Mouse (Mus musculus) hindbrain, embryonic 11.5 days (tissue): ENCODE results near the gene Ccdc186. TPM values are rescaled to one million over a fixed set of nuclear protein-coding genes. Genes with fewer than 3 reads are reported as not detected.
A peak's percentile ranks its signal among the peaks of the same experiment; 100 is the strongest.

Source experiments
- ATAC-seq: fragments of 200-750 bp; cut with Nextera tagmentation; 2 replicates; pipeline ENCODE4 v1.8.0; 2017; ENCODE audit warnings: mild to moderate bottlenecking, moderate TSS enrichment, moderate library complexity; ENCODE audit not compliant: low FRiP score
- DNase-seq: peaks from one replicate; pipeline ENCODE4 v3.0.0-alpha.2; 2015; ENCODE audit warnings: low spot score
- H3K27ac ChIP-seq: fragments of 300-500 bp; sonication (generic); 2 replicates; pipeline ENCODE4 v1.5.1; 2014; ENCODE audit warnings: mild to moderate bottlenecking, low read depth, low read length
- H3K27me3 ChIP-seq: fragments of 300-500 bp; sonication (generic); 2 replicates; pipeline ENCODE4 v1.6.1; 2014; ENCODE audit warnings: mild to moderate bottlenecking, low read length, moderate library complexity, mixed read lengths; ENCODE audit not compliant: control insufficient read depth, insufficient read depth
- H3K36me3 ChIP-seq: fragments of 300-500 bp; sonication (generic); 2 replicates; pipeline ENCODE4 v1.6.1; 2014; ENCODE audit warnings: mild to moderate bottlenecking, low read length, moderate library complexity, mixed read lengths; ENCODE audit not compliant: control insufficient read depth, insufficient read depth
- H3K4me1 ChIP-seq: fragments of 300-500 bp; sonication (generic); replicated peaks from 2 replicates; pipeline ENCODE4 v1.6.1; 2014; ENCODE audit warnings: low read length, mixed read lengths; ENCODE audit not compliant: control insufficient read depth, insufficient read depth
- H3K4me2 ChIP-seq: fragments of 300-500 bp; sonication (generic); replicated peaks from 2 replicates; pipeline ENCODE4 v1.6.1; 2014; ENCODE audit warnings: mild to moderate bottlenecking, low read depth, low read length
- H3K4me3 ChIP-seq: fragments of 300-500 bp; sonication (generic); 2 replicates; pipeline ENCODE4 v1.5.1; 2014; ENCODE audit warnings: low read depth, low read length
- H3K9ac ChIP-seq: fragments of 300-500 bp; sonication (generic); 2 replicates; pipeline ENCODE4 v1.6.1; 2014; ENCODE audit warnings: low read depth, low read length
- H3K9me3 ChIP-seq: fragments of 300-500 bp; sonication (generic); 2 replicates; pipeline ENCODE4 v1.6.1; 2016; ENCODE audit warnings: low read length; ENCODE audit not compliant: control insufficient read depth
- WGBS: fragments of 180-500 bp; shearing (Covaris S2); extraction: QIAGEN DNeasy Blood & Tissue Kit; methylation state at CpG from one replicate; pipeline ENCODE4 v1.1.7; 2014; 5-methylcytosine and 5-hydroxymethylcytosine counted together
- polyA plus RNA-seq: library from polyadenylated mRNA; unstranded; fragments of >200 nt; fragmentation: Nextera tagmentation; extraction: Ambion mirVana; gene quantifications from 2 replicates; pipeline ENCODE4 v1.2.1, GENCODE M21; 2014

Gene Ccdc186
- polyA plus RNA-seq, 1 experiment from 2014 or later: 25.7 TPM

DNA sequence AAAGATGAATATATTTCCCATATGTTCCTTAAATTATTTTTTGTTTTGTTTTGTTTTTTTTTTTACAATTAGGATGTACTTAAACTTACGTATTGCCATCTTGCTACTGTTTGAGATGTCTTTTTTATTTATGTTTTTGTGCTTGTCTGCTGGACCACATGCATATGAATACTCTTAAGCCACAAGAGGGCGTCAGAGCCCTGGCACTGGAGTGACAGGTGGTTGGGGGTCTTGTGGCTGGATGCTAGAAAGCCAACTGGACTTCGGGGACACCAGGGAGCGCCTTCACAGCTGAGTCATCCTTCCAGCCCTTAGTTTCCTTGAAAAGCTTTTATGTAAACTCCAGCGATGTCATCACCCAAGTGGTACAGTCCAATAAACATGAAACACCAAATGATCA, 13.2 kb downstream of the Ccdc186 start:
- WGBS: 63% methylated on average over 5 of the region's 5 CpGs
- DNase-seq: peak; percentile 50
- no peak overlapping the region for H3K4me3 ChIP-seq
- no peak overlapping the region for H3K9ac ChIP-seq
- no peak for ATAC-seq
- no peaks in the 10 kb centered on the region for H3K4me1 ChIP-seq
- H3K27ac ChIP-seq: no peak overlapping the region
- H3K36me3 ChIP-seq: 0 out of 2 replicates have a peak, but pooled peaks cover 5% of the 10 kb centered on the region
- no peaks in the 10 kb centered on the region for H3K27me3 ChIP-seq
- no peaks in the 10 kb centered on the region for H3K9me3 ChIP-seq
- H3K4me2 ChIP-seq: no peak overlapping the region

DNA sequence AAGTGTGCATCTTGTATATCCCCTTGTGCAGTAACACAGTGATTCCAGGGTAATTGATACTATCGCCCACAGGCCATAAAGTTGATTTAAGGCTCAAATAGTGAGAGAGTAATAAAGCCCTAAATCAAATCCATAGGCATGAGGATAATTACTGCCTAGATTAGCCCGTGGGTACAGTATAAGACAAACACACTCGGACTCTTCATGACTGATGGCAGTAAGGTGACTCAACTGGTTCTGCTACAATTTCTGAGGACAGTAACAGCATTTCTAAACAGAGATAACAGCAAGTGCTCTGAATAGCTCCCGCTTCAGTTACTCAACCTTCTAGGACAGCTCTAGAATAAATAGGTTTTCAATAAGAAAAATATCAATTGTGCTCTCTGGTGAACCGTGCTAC, 14.9 kb downstream of the Ccdc186 start:
- no peak overlapping the region for H3K27ac ChIP-seq
- no peak for DNase-seq
- 92% methylated on average over 5 of the region's 5 CpGs for WGBS
- no peaks in the 10 kb centered on the region for H3K9me3 ChIP-seq
- no peak overlapping the region for H3K4me3 ChIP-seq
- no peaks in the 10 kb centered on the region for H3K4me1 ChIP-seq
- 0 out of 2 replicates have a peak, but pooled peaks cover 5% of the 10 kb centered on the region for H3K36me3 ChIP-seq
- no peaks in the 10 kb centered on the region for H3K27me3 ChIP-seq
- H3K9ac ChIP-seq: no peak overlapping the region
- H3K4me2 ChIP-seq: no peak overlapping the region
- ATAC-seq: no peak

GRCm38 (mm10) chr19:56805366-56805765, 16.6 kb downstream of the Ccdc186 start:
- Histone ChIP-seq H3K27me3 (no peaks in the 10 kb centered on the region), H3K9ac (no peak overlapping the region), H3K36me3 (0 out of 2 replicates have a peak, but pooled peaks cover 5% of the 10 kb centered on the region), H3K4me2 (no peak overlapping the region), H3K4me1 (no peaks in the 10 kb centered on the region), H3K27ac (no peak overlapping the region), H3K9me3 (no peaks in the 10 kb centered on the region), H3K4me3 (no peak overlapping the region)
- DNase-seq (no peak), ATAC-seq (no peak)
- WGBS: 90% methylated on average over 2 of the region's 2 CpGs

DNA sequence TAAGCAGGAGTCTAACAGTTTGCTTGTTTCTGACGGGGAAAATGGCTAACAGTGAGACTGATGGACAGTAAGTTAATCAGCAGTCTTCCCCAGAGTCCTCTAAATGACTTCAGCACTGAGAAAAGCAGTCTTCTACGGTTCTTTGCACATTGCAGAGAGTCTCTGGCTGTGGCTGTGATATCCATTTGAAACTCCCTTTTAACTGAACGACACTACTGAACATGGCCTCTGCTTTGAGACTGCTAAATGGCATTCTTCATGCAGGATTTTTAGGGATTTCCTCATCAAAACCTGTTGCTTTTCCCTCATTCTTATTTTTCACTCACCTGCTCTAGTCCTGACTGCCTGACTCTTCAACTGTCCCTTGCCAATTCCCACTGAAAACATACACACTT, 19.6 kb downstream of the Ccdc186 start:
- Histone ChIP-seq H3K27me3 (no peaks in the 10 kb centered on the region), H3K27ac (no peak overlapping the region), H3K4me2 (no peak overlapping the region), H3K4me1 (no peaks in the 10 kb centered on the region), H3K4me3 (no peak overlapping the region), H3K36me3 (0 out of 2 replicates have a peak, but pooled peaks cover 2% of the 10 kb centered on the region), H3K9ac (no peak overlapping the region), H3K9me3 (no peaks in the 10 kb centered on the region)
- 88% methylated on average over 3 of the region's 3 CpGs for WGBS
- no peak for ATAC-seq
- DNase-seq: no peak

DNA sequence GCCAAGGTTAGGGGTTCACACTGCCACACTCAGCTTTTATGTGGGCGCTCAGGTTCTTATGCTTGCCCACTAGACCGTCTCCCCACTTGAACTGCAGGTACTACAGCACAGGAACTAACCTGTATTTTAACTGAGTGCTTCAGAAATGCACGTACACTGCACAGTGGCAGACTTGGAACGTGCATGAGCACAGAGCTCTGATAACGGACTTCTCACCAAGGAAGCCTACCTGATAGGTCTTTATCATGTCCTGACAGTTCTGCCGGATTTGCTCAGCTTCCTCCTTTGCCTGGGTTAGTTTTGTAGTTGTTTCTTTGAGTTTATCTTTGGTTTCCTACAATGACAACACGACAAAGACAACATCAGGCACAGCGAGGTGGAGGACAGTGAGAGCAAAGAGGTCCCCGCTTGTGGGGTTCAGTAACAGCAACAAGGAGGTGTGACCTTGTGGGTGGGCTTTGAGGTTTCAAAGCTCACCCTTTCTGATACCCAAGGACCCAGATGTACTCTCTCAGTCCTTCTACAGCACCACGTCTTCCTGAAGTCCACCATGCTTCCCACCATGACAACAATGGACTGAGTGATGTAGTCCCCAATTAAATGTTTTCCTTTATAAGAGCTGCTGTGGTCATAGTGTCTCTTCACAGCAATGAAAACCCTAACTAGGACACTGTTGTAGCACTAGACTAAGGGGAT, 20.2 kb downstream of the Ccdc186 start:
- no peaks in the 10 kb centered on the region for H3K9me3 ChIP-seq
- no peaks in the 10 kb centered on the region for H3K4me1 ChIP-seq
- H3K4me2 ChIP-seq: no peak overlapping the region
- DNase-seq (no peak), ATAC-seq (no peak)
- H3K9ac ChIP-seq: no peak overlapping the region
- 0 out of 2 replicates have a peak, but pooled peaks cover 3% of the 10 kb centered on the region for H3K36me3 ChIP-seq
- 92% methylated on average over 10 of the region's 10 CpGs for WGBS
- no peak overlapping the region for H3K27ac ChIP-seq
- H3K27me3 ChIP-seq: no peaks in the 10 kb centered on the region
- no peak overlapping the region for H3K4me3 ChIP-seq

- H3K4me2 ChIP-seq: no peak overlapping the region
- H3K9ac ChIP-seq: no peak overlapping the region
- H3K27me3 ChIP-seq: no peaks in the 10 kb centered on the region
- ATAC-seq (no peak), DNase-seq (no peak)
- 0 out of 2 replicates have a peak, but pooled peaks cover 3% of the 10 kb centered on the region for H3K36me3 ChIP-seq
- no peaks in the 10 kb centered on the region for H3K4me1 ChIP-seq
- no peak overlapping the region for H3K27ac ChIP-seq
- WGBS: 88% methylated on average over 7 of the region's 7 CpGs
- H3K9me3 ChIP-seq: no peaks in the 10 kb centered on the region
- no peak overlapping the region for H3K4me3 ChIP-seq
Observed at GRCm38 (mm10) chr19:56800930-56801655, 20.9 kb downstream of the Ccdc186 start.

DNA sequence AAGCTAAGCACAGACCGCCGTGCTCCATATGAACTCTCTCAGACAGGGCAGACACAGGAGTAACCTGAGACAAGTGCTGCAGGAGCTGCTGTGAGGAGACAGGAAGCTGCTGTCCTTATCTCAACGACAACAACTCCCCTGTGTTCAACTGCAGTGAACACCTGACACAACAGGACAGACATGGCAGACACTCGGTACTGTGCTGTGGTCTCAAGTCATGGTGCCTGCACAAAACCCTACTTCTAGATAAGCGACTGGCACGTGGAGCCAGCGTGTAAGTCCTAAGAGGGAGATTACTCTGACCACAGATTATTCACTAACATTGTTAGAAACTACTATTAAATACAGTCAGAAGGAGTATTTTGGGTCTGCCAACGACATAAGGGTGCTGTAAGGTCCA, 21.8 kb downstream of the Ccdc186 start:
- 85% methylated on average over 8 of the region's 8 CpGs for WGBS
- Histone ChIP-seq H3K9me3 (no peaks in the 10 kb centered on the region), H3K27me3 (no peaks in the 10 kb centered on the region), H3K9ac (no peak overlapping the region), H3K27ac (no peak overlapping the region), H3K36me3 (0 out of 2 replicates have a peak, but pooled peaks cover 4% of the 10 kb centered on the region), H3K4me2 (no peak overlapping the region), H3K4me1 (no peaks in the 10 kb centered on the region), H3K4me3 (no peak overlapping the region)
- DNase-seq (no peak), ATAC-seq (no peak)

GRCm38 (mm10) chr19:56797376-56797775, 24.6 kb downstream of the Ccdc186 start:
- DNase-seq (no peak), ATAC-seq (no peak)
- H3K27me3 ChIP-seq: no peaks in the 10 kb centered on the region
- no peaks in the 10 kb centered on the region for H3K4me1 ChIP-seq
- peaks cover 9% of the 10 kb centered on the region; the same call in 1 of the 2 replicates for H3K36me3 ChIP-seq
- 95% methylated on average over 11 of the region's 11 CpGs for WGBS
- H3K9me3 ChIP-seq: no peaks in the 10 kb centered on the region
- H3K4me3 ChIP-seq: no peak overlapping the region
- H3K4me2 ChIP-seq: no peak overlapping the region
- H3K27ac ChIP-seq: no peak overlapping the region
- no peak overlapping the region for H3K9ac ChIP-seq

DNA sequence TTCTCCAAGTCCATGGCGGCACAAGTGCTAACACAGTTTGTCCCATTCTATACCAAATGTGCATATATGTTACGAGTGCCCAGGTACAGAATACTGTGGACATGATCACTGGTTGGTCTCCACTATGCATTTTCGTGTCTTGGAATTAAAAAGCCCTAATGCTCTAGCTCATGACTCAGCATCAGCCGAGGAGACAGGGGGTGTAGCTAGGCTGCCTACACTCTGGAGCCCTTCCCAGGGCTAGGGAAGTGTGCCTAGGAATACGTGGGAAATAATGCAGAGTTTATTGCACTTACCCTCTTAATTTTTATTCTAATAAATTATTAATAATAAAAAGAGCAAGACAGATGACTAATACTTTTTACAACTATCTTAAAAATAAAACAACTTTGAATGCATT, 33.0 kb downstream of the Ccdc186 start:
- H3K27ac ChIP-seq: no peak overlapping the region
- no peaks in the 10 kb centered on the region for H3K27me3 ChIP-seq
- no peaks in the 10 kb centered on the region for H3K4me1 ChIP-seq
- ATAC-seq (no peak), DNase-seq (no peak)
- H3K9me3 ChIP-seq: no peaks in the 10 kb centered on the region
- H3K4me2 ChIP-seq: no peak overlapping the region
- no peak overlapping the region for H3K9ac ChIP-seq
- 95% methylated on average over 5 of the region's 5 CpGs for WGBS
- no peak overlapping the region for H3K4me3 ChIP-seq
- H3K36me3 ChIP-seq: peaks cover 7% of the 10 kb centered on the region; the same call in 1 of the 2 replicates
